Mouse (Mus musculus): ENCODE data around the gene Gm20715. TPM values are rescaled to one million over a fixed set of nuclear protein-coding genes. Genes with fewer than 3 reads are reported as not detected.
"Not testable (repeated sequence)": the region's sequence is repeated elsewhere in the genome, so short reads cannot be mapped to it uniquely, and the experiment has no call there.

The Gm20715 gene
- total RNA-seq (2017), result not detected in 2 replicates

- peak; percentile 100 for ATAC-seq (replicated peaks; ENCODE audit: low read depth, poor library complexity, severe bottlenecking)
These were observed at the start of gene Gm20715 for GRCm38 (mm10) chr7:6410043-6410442. Gm20715 (plus strand) TSS chr7:6410277.

- ATAC-seq (replicated peaks; ENCODE audit: low read depth, poor library complexity, severe bottlenecking), result no peak
These were observed 49.5 kb upstream of the Gm20715 start for GRCm38 (mm10) chr7:6360477-6361060.

GRCm38 (mm10) chr7:6361756-6362155 is 48.3 kb upstream of the Gm20715 start:
- no peak for ATAC-seq (replicated peaks; ENCODE audit: low read depth, poor library complexity, severe bottlenecking)

- ATAC-seq (replicated peaks; ENCODE audit: low read depth, poor library complexity, severe bottlenecking), result peak; percentile 77
These were observed 47.6 kb upstream of the Gm20715 start for GRCm38 (mm10) chr7:6362268-6363046.

GRCm38 (mm10) chr7:6363047-6363488 is 47.0 kb upstream of the Gm20715 start, which contains the start of gene Zfp78:
Zfp78 (plus strand) TSS chr7:6363280.
- peak; percentile 67 for ATAC-seq (replicated peaks; ENCODE audit: low read depth, poor library complexity, severe bottlenecking)

GRCm38 (mm10) chr7:6364761-6365160 is 45.3 kb upstream of the Gm20715 start:
- no peak for ATAC-seq (replicated peaks; ENCODE audit: low read depth, poor library complexity, severe bottlenecking)

GRCm38 (mm10) chr7:6367185-6367584 is 42.9 kb upstream of the Gm20715 start:
- ATAC-seq (replicated peaks; ENCODE audit: low read depth, poor library complexity, severe bottlenecking), result no peak

- not testable (repeated sequence) for ATAC-seq (replicated peaks; ENCODE audit: low read depth, poor library complexity, severe bottlenecking)
These were observed 41.9 kb upstream of the Gm20715 start for GRCm38 (mm10) chr7:6368146-6368545.

GRCm38 (mm10) chr7:6369460-6369859 is 40.6 kb upstream of the Gm20715 start:
- ATAC-seq (replicated peaks; ENCODE audit: low read depth, poor library complexity, severe bottlenecking), result no peak

- no peak for ATAC-seq (replicated peaks; ENCODE audit: low read depth, poor library complexity, severe bottlenecking)
These were observed 37.1 kb upstream of the Gm20715 start for GRCm38 (mm10) chr7:6372993-6373392.

GRCm38 (mm10) chr7:6378441-6378840 is 31.6 kb upstream of the Gm20715 start:
- ATAC-seq (replicated peaks; ENCODE audit: low read depth, poor library complexity, severe bottlenecking), result no peak

GRCm38 (mm10) chr7:6381431-6381830 is 28.6 kb upstream of the Gm20715 start:
- no peak for ATAC-seq (replicated peaks; ENCODE audit: low read depth, poor library complexity, severe bottlenecking)

- peak; percentile 98 for ATAC-seq (replicated peaks; ENCODE audit: low read depth, poor library complexity, severe bottlenecking)
These were observed 27.0 kb upstream of the Gm20715 start, which contains the start of gene Zfp28 for GRCm38 (mm10) chr7:6383044-6383455. Zfp28 (plus strand) TSS chr7:6383295.

- ATAC-seq (replicated peaks; ENCODE audit: low read depth, poor library complexity, severe bottlenecking), result no peak
These were observed 26.1 kb upstream of the Gm20715 start for GRCm38 (mm10) chr7:6384011-6384410.

- no peak for ATAC-seq (replicated peaks; ENCODE audit: low read depth, poor library complexity, severe bottlenecking)
These were observed 23.1 kb upstream of the Gm20715 start for GRCm38 (mm10) chr7:6386995-6387394.

- no peak for ATAC-seq (replicated peaks; ENCODE audit: low read depth, poor library complexity, severe bottlenecking)
These were observed 21.1 kb upstream of the Gm20715 start for GRCm38 (mm10) chr7:6388971-6389370.

GRCm38 (mm10) chr7:6389449-6389848 is 20.6 kb upstream of the Gm20715 start:
- peak; percentile 39; the same call in 1 of the 2 replicates for ATAC-seq (replicated peaks; ENCODE audit: low read depth, poor library complexity, severe bottlenecking)

GRCm38 (mm10) chr7:6397996-6398975 is 11.8 kb upstream of the Gm20715 start, which contains the start of gene Smim17:
Smim17 (plus strand) TSS chr7:6398715.
- peak; percentile 98 for ATAC-seq (replicated peaks; ENCODE audit: low read depth, poor library complexity, severe bottlenecking)

- no peak for ATAC-seq (replicated peaks; ENCODE audit: low read depth, poor library complexity, severe bottlenecking)
These were observed 4.8 kb downstream of the Gm20715 start for GRCm38 (mm10) chr7:6414626-6415441.

Data from common myeloid progenitor, adult 5-6 weeks (primary cell).